ENCODE assay signal across 9 mouse cellular contexts in genomic region chr8:120492881-120493220, GRCm38 (mm10).
DNase-seq lines count a peak whose midpoint lies in the region; ATAC-seq lines count a peak whose summit lies in the region.
"Had no signal": no experiment of that assay in that cellular context is flagged by ENCODE, and none has a peak within 500 bp of the region (broad histone marks: within the 10 kb centered on the region; RNA-seq: fewer than 3 reads in every experiment).

No protein-coding gene starts in this region.

- peak overlapping the region; percentile 1; the same call in 1 of the 2 replicates for H3K9ac ChIP-seq in kidney, embryonic 14.5 days (ENCODE audit: low read depth, low read length)
- H3K9ac ChIP-seq in hindbrain, embryonic 16.5 days (ENCODE audit: low read depth, low read length): peak overlapping the region; percentile 46
- peak overlapping the region; percentile 61 for H3K9ac ChIP-seq in midbrain, embryonic 13.5 days (replicated peaks)

- H3K4me2 ChIP-seq in kidney, embryonic 14.5 days (replicated peaks; ENCODE audit: low read depth, low read length): peak overlapping the region; percentile 24; the same call in 1 of the 2 replicates
- H3K4me2 ChIP-seq in hindbrain, embryonic 16.5 days (ENCODE audit: low read length): peak overlapping the region; percentile 94
- peak overlapping the region; percentile 95 for H3K4me2 ChIP-seq in midbrain, embryonic 13.5 days (replicated peaks)

- no peak for DNase-seq in kidney, postnatal 14 days
- no peak for DNase-seq in frontal cortex, postnatal 14 days (ENCODE audit: low spot score in 2 of 2)
- DNase-seq in left cerebral cortex, adult 9 months (ENCODE audit: low spot score in 2 of 2): no peak
- no peak for DNase-seq in cerebellum, postnatal 14 days
- DNase-seq: adrenal gland, postnatal 14 days had no signal

- no peak for ATAC-seq in kidney, embryonic 14.5 days (ENCODE audit: low FRiP score, low TSS enrichment)
- ATAC-seq in erythroblast, adult 5-6 weeks (replicated peaks; ENCODE audit: low FRiP score, poor library complexity, severe bottlenecking): 0 out of 2 replicates have a peak, but pooled peaks have one; percentile 7
- no peak for ATAC-seq in hindbrain, embryonic 16.5 days
- no peak for ATAC-seq in midbrain, embryonic 13.5 days

- no peaks in the 10 kb centered on the region for H3K27me3 ChIP-seq in kidney, embryonic 14.5 days (ENCODE audit: control insufficient read depth, insufficient read depth, low read length)
- no peaks in the 10 kb centered on the region for H3K27me3 ChIP-seq in hindbrain, embryonic 16.5 days (replicated peaks; ENCODE audit: control insufficient read depth, insufficient read depth, low read length)
- H3K27me3 ChIP-seq in midbrain, embryonic 13.5 days: peaks cover 10% of the 10 kb centered on the region

- 25% methylated on average over 4 of the region's 4 CpGs for WGBS in kidney, embryonic 14.5 days
- 63% methylated on average over 4 of the region's 4 CpGs for WGBS in hindbrain, embryonic 16.5 days
- 44% methylated on average over 4 of the region's 4 CpGs for WGBS in midbrain, embryonic 13.5 days

- peaks cover 79% of the 10 kb centered on the region for H3K4me1 ChIP-seq in kidney, embryonic 14.5 days (ENCODE audit: control insufficient read depth, insufficient read depth, low read length)
- H3K4me1 ChIP-seq in hindbrain, embryonic 16.5 days (ENCODE audit: control insufficient read depth, insufficient read depth, low read depth, low read length): peaks cover 67% of the 10 kb centered on the region
- peaks cover 80% of the 10 kb centered on the region for H3K4me1 ChIP-seq in midbrain, embryonic 13.5 days (replicated peaks)

- H3K4me3 ChIP-seq in kidney, embryonic 14.5 days (ENCODE audit: low read length): no peak overlapping the region
- H3K4me3 ChIP-seq in hindbrain, embryonic 16.5 days (ENCODE audit: low read length): peak overlapping the region; percentile 83
- peak overlapping the region; percentile 92 for H3K4me3 ChIP-seq in midbrain, embryonic 13.5 days (replicated peaks)

- no peaks in the 10 kb centered on the region for H3K9me3 ChIP-seq in kidney, embryonic 14.5 days (ENCODE audit: control insufficient read depth, low read length)
- no peaks in the 10 kb centered on the region for H3K9me3 ChIP-seq in hindbrain, embryonic 16.5 days (ENCODE audit: control insufficient read depth, low read length)
- no peaks in the 10 kb centered on the region for H3K9me3 ChIP-seq in midbrain, embryonic 13.5 days

- no peaks in the 10 kb centered on the region for H3K36me3 ChIP-seq in kidney, embryonic 14.5 days (ENCODE audit: control insufficient read depth, insufficient read depth, low read length)
- H3K36me3 ChIP-seq in hindbrain, embryonic 16.5 days (ENCODE audit: control insufficient read depth, insufficient read depth, low read length): no peaks in the 10 kb centered on the region
- no peaks in the 10 kb centered on the region for H3K36me3 ChIP-seq in midbrain, embryonic 13.5 days

- H3K27ac ChIP-seq in kidney, embryonic 14.5 days (ENCODE audit: low read depth, low read length): no peak overlapping the region; the same call in 1 of the 2 replicates
- no peak overlapping the region for H3K27ac ChIP-seq in hindbrain, embryonic 16.5 days (ENCODE audit: low read depth, low read length)
- peak overlapping the region; percentile 73; the same call in 1 of the 2 replicates for H3K27ac ChIP-seq in midbrain, embryonic 13.5 days

Comparison
In these comparisons a context has a peak if more than half of its experiments do, and no peak if none do; other contexts are left out.
1. H3K4me2 ChIP-seq: peak in every context shown above with its lines; median percentile 95 in midbrain, embryonic 13.5 days; 94 in hindbrain, embryonic 16.5 days; 24 in kidney, embryonic 14.5 days.
2. H3K9ac ChIP-seq: peak in every context shown above with its lines; median percentile 61 in midbrain, embryonic 13.5 days; 46 in hindbrain, embryonic 16.5 days; 1 in kidney, embryonic 14.5 days.